Mouse (Mus musculus) right cerebral cortex, adult 18-20 months (tissue): ENCODE results near the gene Rbm8a.

Source experiments
- DNase-seq: peaks from one replicate; pipeline ENCODE4 v3.0.0; 2022; ENCODE audit warnings: mixed read lengths

The Rbm8a gene

GRCm38 (mm10) chr3:96673514-96673913, 43.8 kb downstream of the Rbm8a start:
- no peak for DNase-seq

GRCm38 (mm10) chr3:96674442-96674841, 44.7 kb downstream of the Rbm8a start:
- no peak for DNase-seq

GRCm38 (mm10) chr3:96675171-96675570, 45.4 kb downstream of the Rbm8a start:
- no peak for DNase-seq

- DNase-seq: no peak
These were observed 46.0 kb downstream of the Rbm8a start for GRCm38 (mm10) chr3:96675690-96676089.

DNA sequence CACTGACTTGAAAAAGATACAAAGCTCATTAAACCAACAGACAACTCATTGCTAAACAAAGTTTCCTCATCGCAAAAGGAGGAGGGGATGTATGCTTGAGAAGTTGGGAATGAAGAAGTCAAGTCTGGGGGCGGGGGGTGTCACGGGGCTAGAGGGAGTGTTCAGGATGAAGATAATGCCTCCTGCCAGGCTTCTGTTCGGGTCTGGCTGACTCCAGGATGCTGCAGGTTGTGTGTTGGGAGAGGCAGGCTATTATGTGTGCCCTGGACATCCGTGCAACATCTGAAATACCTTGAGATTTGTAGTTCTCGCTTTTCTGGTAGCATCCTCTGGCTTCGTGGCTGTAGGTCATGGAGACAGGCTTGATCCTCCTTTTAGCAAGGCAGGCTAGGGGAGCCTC, 48.7 kb downstream of the Rbm8a start:
- DNase-seq: no peak

DNA sequence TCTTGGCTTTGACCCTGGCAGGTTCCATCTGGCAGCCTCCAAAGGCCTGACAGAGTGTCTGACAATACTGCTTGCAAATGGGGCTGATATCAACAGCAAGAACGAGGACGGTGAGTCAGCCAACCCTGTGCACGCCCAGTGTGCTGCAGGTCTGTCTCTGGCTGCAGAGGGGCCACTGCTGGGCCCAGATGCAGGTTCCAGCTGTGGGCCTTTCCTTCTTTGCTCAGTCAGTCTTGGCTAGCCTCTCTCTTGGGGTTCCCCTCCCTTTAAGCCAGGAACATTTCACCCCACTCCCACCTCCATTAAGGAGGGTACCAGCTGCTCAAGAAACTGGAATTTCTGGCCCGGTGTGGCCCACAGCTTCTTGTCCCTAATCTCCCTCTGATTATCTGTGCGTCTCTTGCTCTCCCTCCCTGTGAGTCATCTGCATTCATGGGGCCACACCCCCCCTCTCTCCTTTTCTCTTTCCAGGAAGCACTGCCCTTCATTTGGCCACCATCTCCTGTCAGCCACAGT, 49.5 kb downstream of the Rbm8a start:
- DNase-seq: no peak

DNA sequence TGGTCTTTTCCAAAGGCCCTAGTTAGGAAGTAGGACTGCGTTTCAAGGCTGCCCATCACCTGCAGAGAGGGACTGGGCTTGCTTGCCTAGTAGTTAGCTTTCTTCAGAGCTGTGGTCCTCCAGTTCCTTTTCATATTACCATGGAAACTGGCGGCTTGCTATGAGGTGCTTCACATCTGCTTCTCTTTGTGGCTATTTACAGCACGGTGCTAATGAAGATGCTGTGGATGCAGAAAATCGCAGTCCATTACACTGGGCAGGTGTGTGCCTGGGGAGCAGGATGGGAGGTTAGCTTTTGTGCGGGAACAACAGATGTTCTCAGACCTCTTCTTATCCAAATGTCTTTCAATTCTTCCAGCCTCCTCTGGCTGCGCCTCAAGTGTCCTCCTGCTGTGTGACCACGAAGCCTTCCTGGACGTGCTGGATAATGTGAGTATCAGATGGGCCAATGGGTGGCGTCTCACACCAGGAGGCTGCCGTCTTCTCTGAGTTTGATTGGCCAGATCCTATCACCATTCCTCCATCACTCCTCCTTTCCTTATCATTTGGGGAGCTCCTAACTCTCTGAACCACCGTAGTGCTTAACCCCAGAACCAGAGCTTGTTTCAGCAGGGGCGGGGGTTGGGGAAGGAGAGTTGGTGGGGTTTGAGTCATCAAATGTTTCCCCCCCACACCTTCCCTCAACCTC, 50.7 kb downstream of the Rbm8a start:
- no peak for DNase-seq
